Mouse (Mus musculus): Measurements from ENCODE around the gene Abcc10.

DNA sequence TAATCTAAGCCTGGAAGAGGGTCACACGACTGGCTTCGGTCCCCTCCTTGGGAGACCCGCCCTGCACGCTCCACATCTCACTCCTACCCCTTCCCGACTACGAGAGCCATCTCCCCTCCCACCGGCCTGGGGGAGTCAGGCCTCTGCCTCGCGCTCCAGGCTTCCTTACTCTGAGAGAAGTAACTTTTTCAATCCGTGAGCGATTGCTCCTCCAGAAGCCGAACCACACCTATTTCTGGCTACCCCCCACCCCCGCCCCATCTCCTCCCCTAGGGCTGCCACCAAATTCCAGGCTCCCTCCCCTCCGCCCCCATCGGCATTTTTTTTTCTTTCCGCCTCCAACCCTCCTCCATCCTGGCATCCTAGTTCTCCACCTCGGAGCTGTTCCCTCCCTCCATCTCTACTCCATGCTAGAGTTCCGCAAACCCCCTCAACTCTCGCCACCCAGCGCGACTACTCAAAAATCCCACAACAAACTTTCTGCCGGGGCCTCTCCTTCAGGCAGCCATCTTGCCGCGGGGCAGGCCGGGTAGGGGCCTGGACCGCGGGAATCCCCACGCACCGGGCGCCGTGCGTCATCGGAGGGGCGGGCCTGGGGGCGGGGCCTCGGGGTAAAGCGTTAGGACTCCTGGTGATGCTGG, 45.5 kb downstream of the Abcc10 start, which contains the start of gene Tjap1:
- TF ChIP-seq CTCF (conservative IDR thresholded peaks at IDR 0.05; ENCODE audit: low read length) (no peak), NANOG (IDR thresholded peaks at IDR 0.05; ENCODE audit: borderline replicate concordance, low read length) (no peak)
